Mouse (Mus musculus) testis, postnatal 10 days (tissue): ENCODE measurements around the gene Dhodh.
A peak's percentile ranks its signal among the peaks of the same experiment; 100 is the strongest.

Experiments used
- DNase-seq: peaks from one replicate; pipeline ENCODE4 v3.0.0; 2021; ENCODE audit warnings: low spot score

Dhodh gene

GRCm38 (mm10) chr8:109585652-109586051, 22.8 kb downstream of the Dhodh start:
- no peak for DNase-seq

GRCm38 (mm10) chr8:109584830-109585229, 23.6 kb downstream of the Dhodh start:
- no peak for DNase-seq

GRCm38 (mm10) chr8:109584293-109584692, 24.2 kb downstream of the Dhodh start:
- DNase-seq: no peak

DNA sequence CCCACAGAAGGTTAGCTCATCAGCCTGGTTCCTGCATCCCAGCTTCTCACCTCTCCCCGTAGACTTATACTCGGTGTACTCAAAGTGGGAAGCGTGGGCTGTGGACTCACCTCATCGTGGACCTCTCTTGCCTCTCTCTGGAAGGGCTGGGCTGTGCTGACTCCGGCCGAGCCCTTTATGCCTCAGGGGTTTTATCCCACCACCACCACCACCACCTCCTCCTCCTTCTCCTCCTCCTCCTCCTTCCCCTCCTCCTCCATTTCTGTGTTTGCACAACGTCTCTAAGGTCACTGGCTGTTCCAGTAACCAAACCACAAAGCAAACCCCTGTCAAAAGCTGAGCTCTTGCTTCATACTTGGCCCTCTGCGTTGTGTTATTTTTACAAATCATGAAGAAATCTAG, 29.6 kb downstream of the Dhodh start, which contains the start of gene Hp:
Gene Hp (minus strand): TSS at position 273 of the 402 bp plus-strand sequence.
- DNase-seq: no peak

GRCm38 (mm10) chr8:109576311-109576710, 32.2 kb downstream of the Dhodh start:
- DNase-seq: no peak

GRCm38 (mm10) chr8:109571139-109571538, 37.3 kb downstream of the Dhodh start:
- no peak for DNase-seq

- peak; percentile 97 for DNase-seq
These were observed 42.8 kb downstream of the Dhodh start, which contains the start of the genes Dhx38 and Txnl4b for GRCm38 (mm10) chr8:109565498-109566333. Gene Dhx38 (minus strand): TSS chr8:109565861. Gene Txnl4b (plus strand): TSS chr8:109565892.

DNA sequence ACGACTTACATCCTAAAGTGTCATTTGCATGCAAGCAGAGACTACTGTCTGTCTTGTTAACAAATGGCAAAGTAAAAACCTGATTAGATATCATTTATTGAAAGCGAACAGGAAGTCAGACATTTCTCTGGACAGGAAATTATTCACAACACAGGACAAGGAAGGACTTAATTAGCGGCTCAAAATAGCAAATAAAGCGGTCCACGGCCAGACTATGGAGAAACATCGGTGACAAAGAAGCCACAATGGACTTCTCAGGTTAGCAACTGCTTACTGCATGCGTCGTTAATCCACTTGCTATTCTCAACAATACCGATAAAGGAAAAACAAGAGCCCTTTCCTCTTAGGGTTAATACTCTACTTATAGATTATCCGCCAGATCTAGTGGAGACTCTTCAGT, 43.7 kb downstream of the Dhodh start:
- DNase-seq: no peak

DNA sequence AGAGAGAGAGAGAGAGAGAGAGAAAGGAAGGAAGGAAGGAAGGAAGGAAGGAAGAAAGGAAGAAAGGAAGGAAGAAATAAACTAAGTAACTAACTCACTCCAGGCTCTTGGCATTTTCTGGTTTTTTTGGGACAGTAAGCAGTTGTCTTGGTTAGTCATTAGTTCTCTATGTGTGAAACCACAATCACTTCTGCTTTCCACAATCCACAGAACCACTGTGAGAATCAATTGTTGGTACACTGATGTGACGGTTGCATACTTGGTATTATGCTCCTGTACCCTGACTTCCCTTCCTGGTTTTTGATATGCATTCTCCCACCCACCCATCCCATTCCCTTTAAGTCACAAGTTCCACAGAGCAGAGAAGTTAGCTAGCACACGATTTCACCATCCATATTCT, 44.6 kb downstream of the Dhodh start:
- DNase-seq: no peak

- no peak for DNase-seq
These were observed 56.8 kb downstream of the Dhodh start for GRCm38 (mm10) chr8:109551663-109552062.

GRCm38 (mm10) chr8:109544049-109544448, 64.4 kb downstream of the Dhodh start:
- DNase-seq: no peak

GRCm38 (mm10) chr8:109542748-109543519, 65.5 kb downstream of the Dhodh start:
- DNase-seq: no peak

GRCm38 (mm10) chr8:109542165-109542564, 66.3 kb downstream of the Dhodh start:
- DNase-seq: no peak
